Mouse (Mus musculus): ENCODE measurements around the gene Zdhhc5. TPM values are rescaled to one million over a fixed set of nuclear protein-coding genes. Genes with fewer than 3 reads are reported as not detected.

Gene Zdhhc5
- total and polyA plus RNA-seq, 3 experiments = 25.4 to 45.5 (median 37.7) TPM

- H3K4me2 ChIP-seq (ENCODE audit: insufficient read depth, low read depth, poor library complexity, severe bottlenecking) = no peak overlapping the region
- no peaks in the 10 kb centered on the region for H3K36me3 ChIP-seq (replicated peaks in 1 of 2; ENCODE audit: control insufficient read depth in 1 of 2, insufficient read depth in 1 of 2, low read length in 1 of 2)
- H3K27ac ChIP-seq (ENCODE audit: insufficient read depth, low read depth) = no peak overlapping the region
- H3K79me2 ChIP-seq (replicated peaks; ENCODE audit: control insufficient read depth, extremely low read depth, insufficient read depth, poor library complexity, severe bottlenecking) = no peaks in the 10 kb centered on the region
- no peak for DNase-seq (ENCODE audit: extremely low read depth)
- H3K9ac ChIP-seq (ENCODE audit: insufficient read depth, low read depth) = no peak overlapping the region
- no peak for TF ChIP-seq TCF12 (IDR thresholded peaks at IDR 0.05; ENCODE audit: low read depth, low read length)
- no peak for TF ChIP-seq ELF1 (IDR thresholded peaks at IDR 0.05; ENCODE audit: low read depth, low read length)
- TF ChIP-seq ZKSCAN1 (IDR thresholded peaks at IDR 0.05; ENCODE audit: borderline replicate concordance, low read depth, low read length) = no peak
- TF ChIP-seq SMC3 (IDR thresholded peaks at IDR 0.05; ENCODE audit: low read depth, low read length) = peak; percentile 34; the same call in 1 of the 2 replicates
- peak in 1 of 2 experiments; percentile 53; a peak in 2 of 4 replicates for TF ChIP-seq CTCF (conservative IDR thresholded peaks at IDR 0.05 in 1 of 2, IDR thresholded peaks at IDR 0.05 in 1 of 2; ENCODE audit: low read depth in 2 of 2, low read length in 2 of 2)
- no peak for TF ChIP-seq RCOR1 (conservative IDR thresholded peaks at IDR 0.05; ENCODE audit: low read depth, low read length)
- no peak for TF ChIP-seq TBP (conservative IDR thresholded peaks at IDR 0.05; ENCODE audit: low read depth, low read length)
- peak; percentile 44 for TF ChIP-seq RAD21 (IDR thresholded peaks at IDR 0.05; ENCODE audit: low read depth, low read length)
- no peak overlapping the region for H3K4me3 ChIP-seq (replicated peaks in 1 of 3; ENCODE audit: low read depth in 2 of 3, low read length in 2 of 3, poor library complexity in 1 of 3)
- H3K4me1 ChIP-seq (ENCODE audit: control insufficient read depth in 1 of 2, insufficient read depth in 2 of 2) = peaks cover 0 to 9% of the 10 kb centered on the region in 2 experiments; a peak in 2 of 4 replicates
- dilution Hi-C loops (cut with MboI; ENCODE audit: extremely low pct_ligation_motif_present, extremely low pct_unique_long_range_greater_than_20kb, low sequenced_read_pairs) = no loop called here
- peaks cover 23% of the 10 kb centered on the region for H3K27me3 ChIP-seq (replicated peaks)
- H3K9me3 ChIP-seq (replicated peaks; ENCODE audit: low read length) = no peaks in the 10 kb centered on the region
- in situ Hi-C loops (cut with MboI; ENCODE audit: low pct_ligation_motif_present, low pct_unique_long_range_greater_than_20kb, low sequenced_read_pairs) = no loop called here
Measured at GRCm38 (mm10) chr2:84738271-84738911, 23.4 kb upstream of the Zdhhc5 start.

GRCm38 (mm10) chr2:84737451-84737925 is 22.5 kb upstream of the Zdhhc5 start:
- no peak for DNase-seq (ENCODE audit: extremely low read depth)
- H3K4me2 ChIP-seq (ENCODE audit: insufficient read depth, low read depth, poor library complexity, severe bottlenecking) = no peak overlapping the region
- H3K27me3 ChIP-seq (replicated peaks) = peaks cover 24% of the 10 kb centered on the region
- in situ Hi-C loops (cut with MboI; ENCODE audit: low pct_ligation_motif_present, low pct_unique_long_range_greater_than_20kb, low sequenced_read_pairs) (no loop called here), dilution Hi-C loops (cut with MboI; ENCODE audit: extremely low pct_ligation_motif_present, extremely low pct_unique_long_range_greater_than_20kb, low sequenced_read_pairs) (no loop called here)
- H3K36me3 ChIP-seq (replicated peaks in 1 of 2; ENCODE audit: control insufficient read depth in 1 of 2, insufficient read depth in 1 of 2, low read length in 1 of 2) = no peaks in the 10 kb centered on the region
- TF ChIP-seq ZKSCAN1 (IDR thresholded peaks at IDR 0.05; ENCODE audit: borderline replicate concordance, low read depth, low read length) (no peak), POLR2AphosphoS2 (IDR thresholded peaks at IDR 0.05; ENCODE audit: low read depth, low read length) (no peak), ETS1 (conservative IDR thresholded peaks at IDR 0.05; ENCODE audit: low read depth, low read length) (no peak), NRF1 (IDR thresholded peaks at IDR 0.05; ENCODE audit: low read depth, low read length) (no peak), MEF2A (IDR thresholded peaks at IDR 0.05; ENCODE audit: borderline replicate concordance, low read depth, low read length) (no peak), IRF4 (IDR thresholded peaks at IDR 0.05; ENCODE audit: low read depth, low read length) (no peak)
- peaks cover 0 to 3% of the 10 kb centered on the region in 2 experiments; a peak in 1 of 4 replicates for H3K4me1 ChIP-seq (ENCODE audit: control insufficient read depth in 1 of 2, insufficient read depth in 2 of 2)
- no peaks in the 10 kb centered on the region for H3K79me2 ChIP-seq (replicated peaks; ENCODE audit: control insufficient read depth, extremely low read depth, insufficient read depth, poor library complexity, severe bottlenecking)
- no peak overlapping the region for H3K9ac ChIP-seq (ENCODE audit: insufficient read depth, low read depth)
- H3K27ac ChIP-seq (ENCODE audit: insufficient read depth, low read depth) = no peak overlapping the region
- H3K9me3 ChIP-seq (replicated peaks; ENCODE audit: low read length) = no peaks in the 10 kb centered on the region
- no peak overlapping the region for H3K4me3 ChIP-seq (replicated peaks in 1 of 3; ENCODE audit: low read depth in 2 of 3, low read length in 2 of 3, poor library complexity in 1 of 3)

All from CH12.LX (cell line).